Mouse (Mus musculus) right cerebral cortex, postnatal 25 days (tissue): ENCODE data around the gene Bmp7.

Experiments used
- DNase-seq: peaks from one replicate; pipeline ENCODE4 v3.0.0; 2022

Bmp7 gene

DNA sequence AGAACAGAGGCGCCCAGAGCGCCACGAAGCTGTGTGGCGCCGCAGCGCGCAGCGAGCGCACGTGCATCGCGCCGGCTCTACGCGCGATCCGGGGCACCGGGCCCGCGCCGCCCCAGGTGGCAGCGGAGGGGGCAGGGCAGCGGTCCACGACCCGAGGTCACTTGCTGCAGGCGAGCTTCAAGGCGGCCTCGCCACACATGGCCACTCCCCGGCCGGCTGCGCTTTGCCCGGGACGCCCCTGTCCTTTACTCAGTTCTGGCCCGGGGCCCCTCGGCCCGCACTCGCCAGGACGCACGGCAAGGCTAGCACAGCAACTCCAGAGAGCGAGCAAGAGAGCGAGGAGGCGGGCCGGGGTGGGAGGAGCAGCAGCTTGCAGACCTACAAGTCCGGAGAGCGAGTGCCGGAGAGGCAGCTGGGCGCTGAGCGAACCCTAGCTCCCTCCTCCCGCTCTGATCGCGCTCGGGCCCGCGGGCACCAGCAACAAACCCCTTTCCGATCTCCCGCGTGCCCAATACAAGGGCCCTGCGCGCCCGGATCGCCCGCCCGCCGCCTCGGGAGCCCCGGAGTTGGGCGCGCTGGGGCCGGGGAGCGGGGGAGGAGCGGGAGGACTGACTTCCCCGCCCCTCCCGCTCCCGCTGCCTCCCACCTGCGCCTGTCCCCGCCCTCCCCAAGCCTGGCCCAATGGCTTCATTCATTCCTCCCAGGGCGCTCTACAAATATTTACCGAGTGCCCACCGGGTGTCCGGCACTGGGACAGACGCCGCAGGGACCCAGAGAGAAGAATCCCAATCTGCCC lies at the start of gene Bmp7:
Gene Bmp7, minus strand, starts transcription at position 319 of the 796 bp plus-strand sequence.
- DNase-seq: peak; percentile 46

DNA sequence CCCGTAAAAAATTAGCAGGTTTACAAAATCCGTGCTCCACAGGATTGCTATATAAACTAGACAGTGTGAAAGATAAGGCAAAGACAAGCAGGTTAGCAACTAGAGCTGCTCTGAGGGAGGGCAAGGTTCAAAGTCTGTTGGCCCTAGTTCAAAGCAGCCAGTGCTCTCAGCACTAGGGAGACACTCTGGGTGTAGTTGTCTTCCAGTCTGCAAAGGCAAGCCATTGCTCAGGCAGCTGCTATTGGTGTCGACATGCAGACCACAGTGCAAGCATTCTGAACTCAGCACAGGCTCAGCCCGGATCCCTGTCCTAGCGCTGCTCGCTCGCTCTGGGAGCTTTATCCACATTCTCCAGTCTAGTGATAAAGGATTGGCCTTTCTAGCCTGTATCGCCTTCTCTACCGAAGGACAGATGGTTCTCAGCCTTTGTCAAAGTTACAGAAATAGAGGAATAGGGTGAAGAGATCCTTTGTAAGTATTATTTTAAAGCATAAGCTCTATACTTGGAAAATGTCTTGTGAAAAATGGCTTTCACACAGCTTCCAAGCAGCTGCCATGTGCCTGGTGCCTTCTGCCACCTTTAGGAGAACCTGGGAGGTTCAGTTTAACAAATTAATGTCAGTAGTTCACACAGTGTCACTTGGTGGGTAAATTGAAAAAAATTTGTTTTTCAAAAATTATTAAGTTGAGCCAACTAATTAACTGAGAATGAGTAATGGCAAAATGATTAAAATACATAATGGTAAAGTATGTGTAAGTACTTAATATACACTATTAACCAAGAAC lies 42.8 kb upstream of the Bmp7 start:
- no peak for DNase-seq

DNA sequence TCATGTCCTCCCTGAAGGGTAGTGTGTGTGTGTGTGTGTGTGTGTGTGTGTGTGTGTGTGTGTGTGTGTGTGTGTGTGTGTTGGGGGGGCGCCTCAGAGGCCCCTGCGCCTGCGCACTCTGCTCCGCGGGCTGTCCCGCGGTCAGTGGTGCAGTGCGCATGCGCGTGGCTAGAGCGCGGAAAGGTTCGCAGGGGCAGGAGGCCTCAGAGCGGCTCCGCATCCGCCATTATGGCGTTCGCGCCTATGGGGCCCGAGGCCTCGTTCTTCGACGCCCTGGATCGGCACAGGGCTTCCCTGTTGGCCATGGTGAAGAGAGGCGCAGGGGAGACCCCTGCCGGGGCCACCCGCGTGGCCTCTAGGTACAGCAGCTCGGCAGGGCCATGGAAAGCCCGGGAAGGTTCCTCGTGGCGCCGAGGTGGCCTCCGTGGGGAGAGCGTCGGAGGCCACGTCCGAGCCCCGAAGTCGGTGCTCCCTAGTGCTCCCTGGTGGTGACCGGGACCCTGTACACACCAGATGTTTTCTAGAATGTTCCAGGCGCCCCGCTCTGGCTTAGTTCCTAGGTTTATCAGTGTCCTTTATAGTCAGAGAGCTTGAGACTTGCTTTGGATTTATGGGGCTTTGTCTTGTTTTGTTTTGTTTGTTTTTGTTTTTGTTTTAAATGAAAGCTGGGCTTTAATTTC lies 39.7 kb upstream of the Bmp7 start:
- no peak for DNase-seq

DNA sequence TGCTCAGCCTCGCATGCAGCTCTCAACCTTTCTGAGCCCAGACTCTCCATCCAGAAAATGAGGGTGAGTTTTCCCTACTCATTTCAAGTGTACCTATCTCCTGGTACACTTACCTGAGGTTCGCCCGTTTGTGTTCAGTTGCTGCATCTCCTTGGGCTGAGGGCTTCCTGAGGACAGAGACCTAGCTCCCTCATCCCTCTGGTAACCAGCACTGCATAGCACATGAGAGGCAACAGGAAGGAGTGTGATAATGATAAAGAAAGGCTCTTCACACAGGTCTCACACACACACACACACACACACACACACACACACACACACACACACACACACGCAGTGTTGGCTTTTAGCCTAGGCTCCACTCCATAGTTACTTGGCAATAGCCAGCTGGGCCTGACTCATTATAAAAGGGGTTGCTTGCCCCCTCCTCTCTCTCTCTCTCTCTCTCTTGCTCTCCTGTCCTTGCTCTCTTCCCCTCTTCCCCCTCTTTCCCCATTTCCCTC lies 38.1 kb upstream of the Bmp7 start:
- no peak for DNase-seq

DNA sequence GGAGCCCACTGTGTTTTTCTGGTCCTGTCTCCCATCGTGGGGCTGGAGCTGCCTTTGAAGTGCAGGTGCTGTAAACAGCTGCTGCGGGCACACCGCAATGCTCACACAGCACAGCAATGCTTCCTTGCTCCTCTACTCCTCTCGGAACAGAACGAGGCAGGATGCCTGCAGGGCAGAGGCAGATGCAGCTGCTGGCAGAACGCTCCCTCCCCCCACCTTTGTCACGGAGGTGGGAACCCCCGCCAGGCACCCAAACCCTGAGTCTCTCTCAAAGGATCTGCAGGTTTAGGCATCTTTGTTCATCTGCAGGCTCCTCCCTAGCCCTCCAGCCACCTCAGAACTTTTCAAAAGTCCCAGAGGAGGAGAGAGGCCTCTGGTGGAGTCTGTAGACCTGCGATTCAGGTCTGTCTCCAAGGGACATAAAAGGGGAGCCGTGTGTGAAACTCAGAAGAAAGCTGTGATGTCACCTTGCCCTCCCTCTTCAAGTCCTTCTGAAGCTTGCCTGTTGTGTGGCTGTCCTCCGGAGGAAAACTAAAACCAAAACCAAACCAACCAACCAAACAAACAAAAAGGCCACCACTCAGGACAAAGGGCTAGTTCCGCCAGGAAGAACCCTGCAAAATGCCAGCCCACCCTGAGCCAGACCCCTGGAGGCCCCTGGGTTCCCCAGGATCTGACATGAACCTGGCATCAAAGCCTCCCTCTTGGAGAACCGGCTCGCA lies 37.4 kb upstream of the Bmp7 start, which contains the start of gene Spo11:
Gene Spo11, plus strand, starts transcription at position 292 of the 722 bp plus-strand sequence.
- DNase-seq: no peak

DNA sequence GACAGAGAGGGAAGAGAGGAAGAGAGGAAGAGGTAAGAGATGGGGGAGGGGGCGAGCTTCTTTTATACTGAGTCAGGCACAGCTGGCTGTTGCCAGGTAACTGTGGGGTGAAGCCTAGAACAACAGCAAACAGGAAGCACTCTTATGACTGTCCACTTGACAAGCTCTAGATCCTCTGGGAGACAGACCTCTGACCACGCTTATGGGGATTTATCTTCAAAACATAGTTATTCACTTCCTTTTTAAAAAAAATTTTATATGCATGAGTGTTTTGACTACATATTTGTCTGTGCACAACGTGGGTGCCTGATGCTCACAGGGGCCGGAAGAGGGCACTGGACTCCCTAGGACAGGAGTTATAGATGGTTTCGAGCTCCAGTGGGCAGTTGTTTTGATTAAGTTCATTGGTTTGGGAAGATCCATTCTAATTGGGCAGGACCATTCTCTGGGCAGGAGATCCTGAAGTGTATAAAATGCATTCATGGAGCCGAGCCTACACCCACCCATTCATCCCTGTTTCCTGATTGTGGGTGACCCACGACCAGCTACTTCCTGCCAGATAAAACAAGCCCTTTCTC lies 36.6 kb upstream of the Bmp7 start:
- no peak for DNase-seq

DNA sequence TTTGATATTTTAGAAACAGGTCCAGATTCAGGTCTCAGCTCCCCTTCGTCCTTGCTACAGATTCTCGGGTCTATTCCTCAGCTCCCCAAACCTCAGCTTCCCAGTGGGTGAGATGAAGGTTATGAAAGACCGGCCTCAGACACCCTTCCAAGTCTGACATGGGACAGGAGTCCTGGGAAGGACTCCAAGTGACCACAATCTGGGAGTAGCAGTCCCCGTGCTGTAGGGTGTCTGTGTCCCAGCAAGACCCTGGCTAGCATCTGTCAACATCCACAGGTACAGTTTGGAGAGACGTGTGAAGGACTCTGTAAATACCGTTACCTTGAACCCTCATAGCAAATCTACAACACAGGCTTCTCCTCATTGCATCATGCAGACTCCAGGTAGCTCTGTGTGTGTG lies 35.0 kb upstream of the Bmp7 start:
- no peak for DNase-seq

DNA sequence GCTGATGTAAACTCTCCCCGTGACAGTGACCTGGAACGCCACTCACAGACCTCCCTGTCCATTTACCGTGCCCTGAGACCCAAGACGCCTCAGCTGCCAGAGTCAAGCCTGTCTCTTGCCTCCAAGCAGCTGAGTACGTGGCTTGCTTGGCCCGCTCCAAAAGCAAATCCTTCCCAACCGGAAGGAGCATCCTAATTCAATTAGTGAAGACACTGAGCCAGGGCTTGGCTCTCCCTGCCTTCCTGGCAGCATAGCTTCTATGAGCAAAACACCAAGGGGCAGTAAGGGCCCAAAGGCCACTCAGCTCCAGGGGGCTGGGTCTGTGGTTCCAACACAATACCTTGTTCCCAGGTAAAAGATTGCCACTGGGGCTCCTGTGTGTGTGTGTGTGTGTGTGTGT lies 34.6 kb upstream of the Bmp7 start:
- no peak for DNase-seq

DNA sequence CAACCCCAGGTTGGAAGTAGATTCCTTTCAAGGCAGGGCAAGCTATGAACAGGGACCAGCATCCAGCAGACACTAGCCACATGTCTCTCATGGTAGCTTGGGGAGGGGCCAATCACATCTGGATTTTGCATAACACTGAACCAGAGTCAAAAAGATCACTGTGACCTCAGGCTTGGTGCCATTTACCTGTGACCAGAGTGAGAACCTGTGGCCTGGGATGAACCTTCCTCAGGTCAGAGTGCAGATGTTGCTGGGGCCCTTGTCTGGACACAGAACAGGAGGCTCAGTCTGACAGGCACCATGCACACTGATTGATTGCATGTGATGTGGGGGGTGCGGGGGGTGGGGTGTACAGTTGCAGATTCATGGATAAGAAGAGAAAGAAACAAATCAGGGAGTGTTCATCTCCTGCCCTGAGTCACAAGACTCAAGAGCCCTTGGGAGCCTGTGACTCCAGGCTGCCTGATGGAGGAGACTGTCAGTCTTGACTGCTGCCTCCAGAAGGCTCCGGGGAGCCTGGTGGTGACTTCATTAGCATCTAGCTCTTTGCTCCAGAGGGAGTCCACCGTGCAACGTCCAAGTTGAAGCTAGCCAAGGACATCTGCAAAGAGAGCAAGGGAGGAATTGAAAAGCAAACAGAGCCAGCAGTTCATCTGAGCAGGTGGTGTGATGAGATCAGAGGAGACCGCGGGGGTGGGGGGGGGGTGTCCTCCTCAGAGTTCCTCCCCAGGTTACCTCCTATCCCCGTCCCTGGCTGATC lies 33.9 kb upstream of the Bmp7 start:
- no peak for DNase-seq

DNA sequence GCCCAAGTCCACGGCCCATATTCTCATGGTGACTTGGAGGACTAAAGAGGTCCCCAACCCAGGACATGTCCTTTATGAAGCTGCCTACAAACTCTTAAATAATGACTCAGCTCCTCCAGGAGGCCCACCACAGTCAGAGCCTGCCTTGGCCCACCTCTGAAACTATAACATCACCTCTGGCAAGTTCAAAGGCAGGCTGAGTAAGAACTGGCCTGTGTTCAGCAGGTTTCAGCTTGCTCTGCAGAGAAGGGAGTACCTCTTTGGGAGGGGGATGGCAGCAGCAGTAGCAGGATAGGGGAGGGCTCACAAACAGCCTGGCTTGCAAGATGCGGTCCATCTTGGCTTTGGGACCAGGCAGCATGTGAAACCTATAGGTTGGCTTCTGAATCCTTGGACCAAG lies 31.7 kb upstream of the Bmp7 start:
- no peak for DNase-seq

DNA sequence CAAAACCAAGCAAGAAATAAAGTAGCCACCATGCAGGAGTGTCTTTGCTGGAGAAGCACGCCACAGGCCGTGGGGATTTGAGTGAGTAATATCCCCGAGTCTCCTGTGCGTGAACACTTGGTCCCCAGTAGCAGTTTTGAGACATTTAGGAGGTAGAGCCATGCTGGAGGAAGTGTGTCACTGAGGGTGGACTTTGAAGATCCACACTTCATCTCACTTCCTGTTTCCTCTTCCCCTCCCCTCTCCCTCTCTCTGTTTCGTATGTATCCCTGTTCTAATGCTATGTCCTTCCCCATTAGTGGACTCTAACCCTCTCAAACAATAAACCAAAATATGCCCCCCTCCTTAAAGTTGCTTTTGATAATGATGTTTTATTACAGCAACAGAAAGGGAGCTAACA lies 26.4 kb upstream of the Bmp7 start:
- no peak for DNase-seq

DNA sequence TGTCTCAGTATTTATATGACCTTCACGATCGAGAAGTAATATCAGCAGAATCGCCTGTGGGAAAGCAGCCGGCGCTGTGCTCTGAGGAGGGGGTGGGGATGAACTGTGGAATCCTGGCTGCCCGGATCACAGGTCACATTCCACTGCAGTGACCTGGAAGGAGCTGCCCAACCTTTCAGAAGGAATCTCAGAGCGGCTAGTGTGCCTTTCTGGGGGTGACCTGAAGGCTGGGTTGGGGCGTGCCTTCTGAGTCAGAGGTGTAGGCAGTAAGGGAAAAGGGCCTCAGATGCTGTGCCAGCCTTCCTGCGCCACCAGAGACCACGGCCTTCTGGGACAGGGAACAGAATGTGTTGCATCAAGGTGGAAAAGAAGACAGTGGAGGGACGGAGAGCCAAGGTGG lies 25.1 kb upstream of the Bmp7 start:
- no peak for DNase-seq

DNA sequence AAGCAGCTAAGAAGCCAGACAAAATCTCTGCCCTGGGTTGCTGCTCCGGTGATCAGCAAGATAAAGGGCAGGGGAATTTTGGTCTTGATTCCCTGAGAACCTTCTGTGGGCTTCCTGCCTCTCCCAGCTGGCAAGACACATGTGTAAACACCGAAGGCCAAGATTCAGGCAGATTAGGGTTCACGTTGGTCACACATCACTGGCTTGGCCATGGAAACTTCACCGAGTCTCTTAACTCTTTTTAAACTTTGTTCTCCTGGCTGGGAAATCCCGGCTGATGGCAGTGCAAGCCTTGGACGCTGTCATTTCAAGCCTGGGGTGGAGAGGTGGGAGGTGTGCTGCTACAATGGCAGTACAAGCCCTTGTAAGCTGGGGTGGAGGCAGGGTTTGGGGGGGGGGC lies 21.1 kb upstream of the Bmp7 start:
- no peak for DNase-seq

DNA sequence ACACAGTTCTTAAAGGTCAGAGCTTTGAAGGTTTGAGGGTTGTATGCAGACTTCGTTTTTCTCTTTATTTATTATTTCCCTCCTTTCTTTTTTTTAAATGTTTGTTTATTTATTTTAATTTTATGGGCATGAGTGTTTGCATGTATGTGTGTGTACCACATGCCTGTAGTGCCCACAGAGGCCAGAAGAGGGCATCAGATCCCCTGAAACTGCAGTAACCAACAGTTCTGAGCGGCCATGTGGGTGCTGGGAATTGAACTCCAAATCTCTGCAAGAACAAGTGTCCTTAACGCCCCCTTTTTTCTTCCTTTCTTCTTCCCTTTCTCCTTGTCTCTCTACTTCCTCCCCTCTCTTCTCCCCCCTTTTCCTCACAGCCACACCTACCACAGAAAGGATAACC lies 20.2 kb upstream of the Bmp7 start:
- DNase-seq: no peak

DNA sequence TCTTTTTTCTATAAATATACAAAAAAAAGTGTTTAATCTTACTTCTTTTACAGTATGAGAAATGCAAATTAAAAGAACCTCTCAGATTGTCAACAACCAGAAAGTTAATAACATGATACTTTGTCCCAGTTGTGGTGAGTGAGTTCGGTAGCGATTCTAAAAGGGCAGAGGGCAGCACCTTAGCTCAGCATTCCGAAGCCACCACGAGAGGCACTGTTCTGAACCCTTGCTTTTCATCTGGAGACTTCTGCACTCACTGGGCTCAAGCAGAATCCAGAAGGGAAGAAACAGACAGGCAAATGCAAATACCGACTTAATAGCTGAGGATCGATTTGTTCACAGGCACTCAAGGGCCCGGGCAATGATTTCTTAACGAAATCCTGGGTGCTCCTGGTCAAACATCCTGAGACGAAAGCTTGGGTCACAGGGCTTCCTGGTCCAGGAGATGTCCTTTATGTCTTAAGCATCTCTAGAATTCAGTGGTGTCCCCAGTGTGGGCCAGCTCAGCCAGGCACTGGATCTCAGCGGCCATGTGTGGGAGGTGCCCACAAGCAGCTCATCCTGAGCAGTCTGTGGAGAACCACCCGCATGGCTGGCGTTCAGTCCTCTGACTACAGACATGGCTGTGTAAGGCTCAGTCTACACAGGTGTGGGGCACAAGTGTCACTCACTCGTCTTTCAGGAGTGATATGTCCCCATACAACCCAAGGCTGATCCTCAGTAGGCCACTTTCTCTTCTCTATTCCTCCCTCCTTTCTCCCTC lies 19.1 kb upstream of the Bmp7 start:
- no peak for DNase-seq

DNA sequence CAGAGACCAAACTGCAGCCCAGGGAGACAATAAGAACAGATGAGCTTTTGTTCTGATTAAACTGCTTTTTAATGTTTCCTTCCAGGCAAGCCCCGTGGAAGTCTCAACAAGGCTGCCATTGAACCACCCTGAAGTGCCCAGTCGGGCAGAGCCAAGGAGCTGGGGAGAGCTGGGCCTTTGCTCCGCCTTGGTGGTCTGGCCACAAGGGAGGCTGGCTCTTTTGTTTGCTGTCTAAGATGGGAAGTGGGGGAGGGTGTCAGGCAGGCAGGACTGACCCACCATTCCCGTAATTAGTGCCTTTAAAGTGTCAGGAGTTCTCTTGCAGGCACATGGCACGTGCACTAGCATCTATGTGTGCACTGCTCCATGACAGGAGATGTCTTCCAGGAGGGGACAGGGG lies 18.5 kb upstream of the Bmp7 start:
- no peak for DNase-seq

DNA sequence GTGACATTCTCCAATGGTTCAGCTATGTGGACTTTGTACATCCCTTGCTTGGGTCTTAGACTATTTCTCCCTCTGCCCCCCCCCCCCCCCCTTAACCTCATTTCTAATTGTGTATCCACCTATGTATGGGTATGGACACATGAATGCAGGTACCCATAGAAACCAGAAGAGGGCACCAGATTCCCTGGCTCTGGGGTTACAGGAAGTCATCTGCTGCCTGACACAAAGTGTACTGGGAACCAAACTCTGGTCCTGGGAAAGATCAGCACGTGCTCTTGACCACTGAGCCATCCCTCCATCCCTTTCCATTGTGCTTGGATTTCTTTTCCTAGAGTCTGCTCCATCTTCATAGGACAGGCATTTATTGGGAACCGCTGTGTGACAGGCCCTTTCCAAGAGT lies 11.9 kb upstream of the Bmp7 start:
- no peak for DNase-seq

DNA sequence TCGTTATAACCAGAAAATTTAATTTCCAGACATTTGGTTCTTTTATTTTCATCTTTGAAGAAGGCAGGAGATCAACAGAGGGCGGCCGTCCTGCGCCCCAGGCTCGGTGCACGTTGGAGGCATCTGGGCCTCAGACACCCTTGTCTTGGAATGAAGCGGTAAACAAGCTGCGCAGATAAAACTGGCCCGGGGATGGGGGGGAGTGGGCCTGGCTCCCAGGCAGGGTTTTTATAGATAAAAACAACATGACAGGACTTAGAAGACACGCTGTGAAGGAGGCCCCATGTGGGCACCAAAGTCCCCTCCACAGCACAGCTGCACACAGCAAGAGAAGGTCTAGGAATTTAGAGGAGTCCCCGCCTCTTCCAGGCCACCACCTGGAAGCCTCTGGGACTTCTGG lies 10.6 kb upstream of the Bmp7 start:
- no peak for DNase-seq

DNA sequence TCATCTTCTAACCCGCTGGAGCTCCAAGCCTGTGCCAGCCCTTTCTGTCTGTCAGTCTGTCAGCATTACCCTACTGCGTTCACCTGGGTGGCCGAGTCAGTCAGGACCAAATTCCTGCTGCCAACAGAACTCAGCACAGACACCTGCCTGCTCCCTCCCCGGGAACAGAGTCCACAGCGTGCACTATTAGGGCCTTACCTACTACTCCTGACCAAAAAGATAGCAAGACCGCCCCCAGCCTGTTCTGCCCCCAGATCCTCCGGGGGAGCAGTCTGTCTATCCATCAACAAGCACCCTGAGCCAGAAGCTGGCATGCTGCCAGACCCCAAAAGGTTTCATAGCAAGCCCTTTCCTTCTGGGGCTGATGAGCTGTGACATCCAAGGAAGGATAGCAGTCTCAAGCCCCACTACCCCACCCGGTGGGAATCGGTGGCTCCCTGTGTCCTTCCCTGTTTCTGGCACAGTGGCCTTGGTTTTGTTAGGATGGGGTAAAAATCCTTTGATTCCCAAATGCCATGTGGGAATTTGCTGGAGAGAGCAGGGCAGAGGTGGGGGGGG lies 10.1 kb upstream of the Bmp7 start:
- no peak for DNase-seq

DNA sequence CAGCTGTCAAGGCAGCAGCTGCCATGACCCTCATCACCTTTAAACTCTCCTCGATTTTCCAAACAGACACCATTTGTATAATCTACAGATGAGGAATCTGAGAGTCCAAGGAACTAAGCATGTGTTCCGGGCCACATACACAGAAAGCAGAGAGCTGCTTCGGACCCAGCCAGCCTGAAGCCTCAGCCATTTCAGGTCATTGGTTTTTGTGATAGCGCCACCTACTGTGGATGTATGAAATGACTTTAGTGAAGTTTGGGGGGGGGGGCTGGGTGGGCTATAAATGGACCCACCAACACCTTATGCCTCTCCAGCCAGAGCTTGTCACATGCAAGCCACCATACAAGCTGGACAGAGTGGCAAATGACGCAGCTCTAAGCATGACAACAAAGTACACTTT lies 8.9 kb upstream of the Bmp7 start:
- no peak for DNase-seq

DNA sequence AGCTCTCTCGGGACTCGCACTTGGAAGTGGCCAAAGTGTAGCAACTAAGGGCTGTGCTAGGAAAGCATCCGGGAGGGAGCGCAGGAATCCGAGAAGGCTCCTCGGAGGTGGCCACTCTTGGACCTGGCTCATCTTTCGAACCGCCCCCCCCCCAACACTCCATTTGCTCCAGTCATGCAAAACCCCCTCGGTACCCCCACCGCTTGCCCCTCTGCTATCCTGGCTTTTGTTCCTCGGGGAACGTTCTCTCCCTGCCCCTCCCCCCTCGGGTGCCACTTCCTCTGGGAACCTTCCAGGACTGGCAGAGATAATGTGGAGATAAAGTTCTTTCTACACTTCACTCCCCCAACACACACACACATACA lies 660 bp upstream of the Bmp7 start:
- DNase-seq: no peak
